Mouse (Mus musculus) testis, postnatal 10 days (tissue): ENCODE data around the gene Gm3147.
"Not testable (repeated sequence)": the region's sequence is repeated elsewhere in the genome, so short reads cannot be mapped to it uniquely, and the experiment has no call there.

Experiments
- DNase-seq: peaks from one replicate; pipeline ENCODE4 v3.0.0; 2021; ENCODE audit warnings: low spot score

Gm3147 gene

GRCm38 (mm10) chr5:94616242-94616641 lies at the start of gene Gm3147:
TSS of gene Gm3147 (minus strand) at chr5:94616342.
- not testable (repeated sequence) for DNase-seq

- DNase-seq, result not testable (repeated sequence)
These were observed 31.9 kb upstream of the Gm3147 start, which contains the start of gene Gm6205 for GRCm38 (mm10) chr5:94648082-94648481. TSS of gene Gm6205 (plus strand) at chr5:94648382.

GRCm38 (mm10) chr5:94623679-94624078 lies 7.5 kb upstream of the Gm3147 start, which contains the start of gene Gm6509:
TSS of gene Gm6509 (plus strand) at chr5:94623979.
- DNase-seq, result not testable (repeated sequence)
